Mouse (Mus musculus) colon, adult 2 months (tissue): ENCODE data around the gene Smim10l1. TPM values are rescaled to one million over a fixed set of nuclear protein-coding genes. Genes with fewer than 3 reads are reported as not detected.

ENCODE experiments used
- polyA plus RNA-seq: library from polyadenylated mRNA; depleted of rRNA; stranded (reverse); fragments of >200 nt; gene quantifications from 2 replicates; pipeline ENCODE4 v1.2.3, GENCODE M21; 2012; rRNA removed

Smim10l1 gene
- polyA plus RNA-seq = 169 and 171 TPM in 2 replicates

DNA sequence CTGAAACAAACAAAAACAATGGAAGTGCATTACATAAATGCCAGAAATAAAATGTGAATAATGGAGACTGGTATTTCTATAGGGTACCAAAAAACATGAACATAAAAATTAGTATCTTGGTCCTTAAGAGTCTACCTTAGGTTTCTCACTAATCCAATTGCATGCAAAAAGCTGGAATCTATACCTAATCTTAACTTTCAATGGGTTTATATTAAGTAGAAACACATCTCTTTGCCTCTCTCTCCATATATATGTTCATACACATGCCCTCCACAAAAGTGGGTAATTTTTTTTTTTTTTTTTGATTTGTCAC is at the start of gene Smim10l1:
Gene Smim10l1, plus strand, starts transcription at position 301 of the 313 bp plus-strand sequence.

DNA sequence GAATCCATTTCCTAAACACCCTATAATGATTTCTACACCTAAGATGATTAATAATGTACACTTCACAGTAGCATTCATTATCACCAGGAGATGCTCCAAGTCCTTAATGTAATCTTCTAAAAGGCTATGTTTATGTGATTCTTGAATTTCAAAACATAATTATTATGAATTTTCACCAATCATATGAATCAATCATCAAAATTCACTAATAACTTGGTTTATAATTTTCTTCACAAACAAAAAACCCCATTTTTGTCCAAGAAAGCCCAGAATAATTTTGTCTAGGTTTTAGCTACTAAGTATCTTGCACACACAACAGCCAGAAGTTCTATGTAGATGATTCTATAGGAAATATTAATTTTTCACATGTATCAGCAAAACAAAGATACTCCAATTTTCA is 49.0 kb upstream of the Smim10l1 start, which contains the start of gene Tas2r140:
Gene Tas2r140, minus strand, starts transcription at position 101 of the 400 bp plus-strand sequence.

Other genes starting within 250 kb of the Smim10l1 start
- not detected in 2 replicates for gene Tas2r116, start 249.5 kb upstream of the Smim10l1 start, polyA plus RNA-seq
- gene Tas2r110, start 236.9 kb upstream of the Smim10l1 start, polyA plus RNA-seq = not detected in 2 replicates
- gene Tas2r113, start 211.9 kb upstream of the Smim10l1 start, polyA plus RNA-seq = not detected in 2 replicates
- gene Tas2r125, start 195.3 kb upstream of the Smim10l1 start, polyA plus RNA-seq = not detected in 2 replicates
- gene Tas2r129, start 153.8 kb upstream of the Smim10l1 start, polyA plus RNA-seq = not detected in 2 replicates
- not detected in 2 replicates for gene Tas2r131, start 147.0 kb upstream of the Smim10l1 start, polyA plus RNA-seq
- not detected in 2 replicates for gene Tas2r109, start 123.9 kb upstream of the Smim10l1 start, polyA plus RNA-seq
- not detected in 2 replicates for gene Tas2r103, start 67.8 kb upstream of the Smim10l1 start, polyA plus RNA-seq
- gene Tas2r140, start 49.1 kb upstream of the Smim10l1 start, polyA plus RNA-seq = not detected in 2 replicates
- gene 5530400C23Rik, start 187.3 kb downstream of the Smim10l1 start, polyA plus RNA-seq = not detected in 2 replicates